Mouse (Mus musculus) embryo, embryonic 11.5 days (tissue): ENCODE measurements around the gene Med17.

ENCODE experiments used
- DNase-seq: peaks from one replicate; pipeline ENCODE4 v3.0.0-alpha.2; 2012; ENCODE audit warnings: low read depth, low spot score

Med17 gene

GRCm38 (mm10) chr9:15237516-15238296 is 42.0 kb downstream of the Med17 start:
- no peak for DNase-seq

DNA sequence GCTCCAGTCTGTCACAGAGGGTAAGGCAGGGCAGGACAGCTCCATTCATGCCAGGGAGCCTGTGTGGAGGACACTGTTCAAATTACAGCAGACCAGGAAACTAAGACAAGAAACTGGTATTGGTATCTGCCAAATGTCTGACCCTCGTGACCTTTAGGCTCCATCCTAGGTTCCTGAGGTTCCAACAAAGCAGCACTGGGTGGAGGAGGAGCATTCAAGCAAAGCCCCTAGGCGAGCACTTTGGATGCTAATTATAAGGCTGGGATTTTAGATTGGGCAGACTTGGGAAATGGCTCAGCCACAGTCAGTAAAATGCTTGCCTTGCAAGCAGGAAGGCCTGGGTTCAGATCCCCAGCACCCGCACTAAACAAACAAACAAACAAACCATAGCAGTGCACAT is 43.7 kb downstream of the Med17 start:
- DNase-seq = no peak

DNA sequence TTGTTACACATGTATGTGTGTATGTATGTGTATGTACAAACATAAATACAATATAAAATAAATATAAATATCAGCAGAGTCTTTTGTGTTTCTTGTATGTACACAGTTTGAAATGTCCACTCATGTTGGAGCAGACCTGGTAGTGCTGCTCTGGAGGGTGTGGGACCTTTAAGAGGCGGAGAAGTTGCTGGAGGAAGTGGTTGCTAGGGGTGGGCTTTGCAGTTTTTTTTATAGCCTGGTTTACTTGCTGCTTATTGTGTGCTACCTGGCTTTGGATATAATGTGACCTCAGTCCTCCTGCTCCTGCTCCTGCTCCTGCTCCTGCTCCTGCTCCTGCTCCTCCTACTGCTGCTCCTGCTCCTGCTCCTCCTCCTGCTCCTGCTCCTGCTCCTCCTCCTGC is 46.1 kb downstream of the Med17 start:
- DNase-seq = no peak

DNA sequence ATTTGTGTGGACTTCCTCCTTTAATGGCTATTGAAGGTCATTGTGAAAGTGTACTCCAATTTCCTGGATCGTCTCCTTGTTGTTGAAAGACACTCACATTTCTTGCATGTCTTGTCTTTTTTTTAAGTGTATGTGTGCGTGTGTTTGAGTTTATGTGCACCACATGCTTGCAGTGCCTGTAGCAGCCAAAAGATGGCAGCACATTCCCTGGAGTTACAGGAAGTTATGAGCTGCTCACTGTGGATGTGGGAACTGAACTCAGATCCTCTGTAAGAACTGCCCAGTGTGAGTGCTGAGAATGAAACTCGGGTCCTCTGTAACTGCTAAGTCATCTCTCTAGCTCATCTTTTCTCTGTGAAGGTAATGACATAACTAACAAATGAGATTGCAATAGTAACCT is 47.3 kb downstream of the Med17 start:
- DNase-seq = no peak

DNA sequence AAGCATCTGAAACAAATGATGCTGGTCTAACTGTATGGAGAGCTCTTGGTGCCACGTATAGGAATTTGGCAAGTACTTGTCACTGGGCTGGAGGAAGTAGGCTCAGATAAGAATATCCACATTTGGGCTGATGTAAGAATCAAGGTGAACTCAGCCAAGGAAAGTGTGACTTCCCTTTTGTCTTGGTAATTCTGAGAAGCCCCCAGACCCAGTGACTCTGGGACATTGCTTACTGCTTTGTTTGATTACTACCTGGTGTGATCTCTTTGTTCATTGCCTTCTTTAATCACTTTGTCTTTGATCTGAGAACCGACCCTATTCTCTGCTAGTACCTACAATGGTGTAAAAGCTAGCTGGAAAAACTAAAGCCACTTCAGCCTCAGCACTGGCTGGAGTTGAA is 54.8 kb downstream of the Med17 start:
- DNase-seq = no peak

DNA sequence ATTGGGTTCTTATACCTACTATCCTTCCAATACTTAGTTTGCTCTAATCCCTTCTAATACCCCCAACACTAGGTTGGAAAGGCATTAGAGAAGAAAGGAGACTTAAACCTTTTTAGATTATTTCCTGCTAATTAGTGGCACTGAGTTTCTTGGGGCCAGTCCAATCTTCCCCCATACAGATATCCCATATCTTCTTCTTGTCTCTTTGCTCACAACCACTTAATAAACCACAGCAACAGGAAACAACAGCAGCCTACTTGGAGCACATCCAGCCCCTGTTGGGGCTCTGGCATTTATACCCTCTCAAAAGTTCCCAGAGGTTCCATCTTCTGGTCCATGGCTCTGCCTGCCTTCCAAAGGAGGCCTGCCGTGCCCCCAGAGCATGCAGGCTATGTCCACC is 66.0 kb downstream of the Med17 start:
- no peak for DNase-seq

DNA sequence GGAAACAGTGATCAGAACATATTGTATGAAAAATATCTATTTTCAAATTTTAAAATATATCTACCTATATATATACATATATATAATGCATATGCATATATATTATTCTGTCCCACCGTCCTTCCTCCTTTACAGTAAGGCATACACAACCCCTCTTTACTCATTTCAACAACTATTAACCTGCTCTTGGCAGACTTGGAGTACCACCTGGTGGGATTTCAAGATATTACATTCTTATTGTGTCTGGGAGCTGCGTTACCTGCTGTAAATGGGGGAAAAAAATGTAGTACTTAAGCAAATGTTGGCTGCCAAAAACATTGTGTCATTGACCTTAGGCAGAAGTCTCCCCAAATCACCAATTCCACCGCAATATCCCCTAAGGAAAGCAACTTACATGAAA is 67.9 kb downstream of the Med17 start:
- peak; percentile 8 for DNase-seq
